Mouse (Mus musculus) forebrain, embryonic 11.5 days (tissue): ENCODE measurements around the gene Pip4k2a. TPM values are rescaled to one million over a fixed set of nuclear protein-coding genes. Genes with fewer than 3 reads are reported as not detected.
A peak's percentile ranks its signal among the peaks of the same experiment; 100 is the strongest.

ENCODE experiments used
- ATAC-seq: fragments of 200-750 bp; cut with Nextera tagmentation; replicated peaks from 2 replicates; pipeline ENCODE4 v1.8.0; 2017; ENCODE audit warnings: moderate TSS enrichment; ENCODE audit not compliant: low FRiP score
- DNase-seq: peaks from one replicate; pipeline ENCODE4 v3.0.0-alpha.2; 2017; ENCODE audit warnings: low spot score
- H3K27ac ChIP-seq: fragments of 300-500 bp; sonication (generic); 2 replicates; pipeline ENCODE4 v1.5.1; 2014; ENCODE audit warnings: low read depth, low read length
- H3K27me3 ChIP-seq: fragments of 300-500 bp; sonication (generic); 2 replicates; pipeline ENCODE4 v1.6.1; 2014; ENCODE audit warnings: mild to moderate bottlenecking, low read length, mixed read lengths; ENCODE audit not compliant: control insufficient read depth, insufficient read depth
- H3K36me3 ChIP-seq: fragments of 300-500 bp; sonication (generic); 2 replicates; pipeline ENCODE4 v1.6.1; 2014; ENCODE audit warnings: mild to moderate bottlenecking, low read length, moderate library complexity, mixed read lengths; ENCODE audit not compliant: control insufficient read depth, insufficient read depth
- H3K4me1 ChIP-seq: fragments of 300-500 bp; sonication (generic); replicated peaks from 2 replicates; pipeline ENCODE4 v1.6.1; 2014; ENCODE audit warnings: low read length, mixed read lengths; ENCODE audit not compliant: control insufficient read depth, insufficient read depth
- H3K4me2 ChIP-seq: fragments of 300-500 bp; sonication (generic); 2 replicates; pipeline ENCODE4 v1.6.1; 2014; ENCODE audit warnings: low read depth, mild to moderate bottlenecking, low read length, moderate library complexity, mixed read lengths; ENCODE audit not compliant: severe bottlenecking
- H3K4me3 ChIP-seq: fragments of 300-500 bp; sonication (generic); 2 replicates; pipeline ENCODE4 v1.5.1; 2014; ENCODE audit warnings: low read depth, low read length
- H3K9ac ChIP-seq: fragments of 300-500 bp; sonication (generic); 2 replicates; pipeline ENCODE4 v1.6.1; 2014; ENCODE audit warnings: low read length
- H3K9me3 ChIP-seq: fragments of 300-500 bp; sonication (generic); 2 replicates; pipeline ENCODE4 v1.6.1; 2016; ENCODE audit warnings: low read length, mixed read lengths; ENCODE audit not compliant: control insufficient read depth
- WGBS: fragments of 180-500 bp; shearing (Covaris S2); extraction: QIAGEN DNeasy Blood & Tissue Kit; methylation state at CpG from one replicate; pipeline ENCODE4 v1.1.7; 2014; 5-methylcytosine and 5-hydroxymethylcytosine counted together
- polyA plus RNA-seq: library from polyadenylated mRNA; unstranded; fragments of >200 nt; fragmentation: Nextera tagmentation; extraction: Ambion mirVana; gene quantifications from 2 replicates; pipeline ENCODE4 v1.2.1, GENCODE M21; 2014

Gene Pip4k2a
- polyA plus RNA-seq, 1 experiment from 2014 or later = 9.2 TPM

DNA sequence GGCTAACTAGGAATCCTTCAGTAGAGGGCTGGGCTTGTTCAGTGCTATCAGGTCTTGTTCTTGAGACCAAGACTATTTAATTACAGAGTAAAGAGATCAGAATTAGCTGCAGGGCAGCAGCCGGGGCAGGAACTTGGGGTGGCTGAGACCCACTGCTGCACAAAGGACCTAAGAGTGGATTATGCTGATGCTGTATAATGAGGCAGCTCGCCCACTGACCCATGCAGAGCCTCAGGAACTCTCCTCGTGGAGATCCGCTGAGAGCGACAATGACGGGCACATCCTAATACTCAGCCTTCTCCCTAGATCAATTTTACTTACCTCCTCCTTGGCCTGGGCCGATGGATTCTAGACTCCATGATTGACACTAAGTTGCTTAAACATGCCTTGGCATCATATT is 64.5 kb downstream of the Pip4k2a start:
- DNase-seq = no peak
- Histone ChIP-seq H3K4me2 (0 out of 2 replicates have a peak overlapping the region, but pooled peaks have one; percentile 15), H3K27ac (no peak overlapping the region), H3K9ac (no peak overlapping the region), H3K27me3 (no peaks in the 10 kb centered on the region), H3K4me3 (no peak overlapping the region), H3K36me3 (no peaks in the 10 kb centered on the region), H3K4me1 (peaks cover 11% of the 10 kb centered on the region; the same call in 1 of the 2 replicates), H3K9me3 (no peaks in the 10 kb centered on the region)
- WGBS = 6% methylated on average over 7 of the region's 7 CpGs
- ATAC-seq = peak; percentile 61; the same call in 1 of the 2 replicates

- WGBS = 88% methylated on average over 13 of the region's 13 CpGs
- ATAC-seq = no peak
Observed at GRCm38 (mm10) chr2:18930318-18931060, 67.4 kb downstream of the Pip4k2a start.

GRCm38 (mm10) chr2:18928597-18929257 is 69.2 kb downstream of the Pip4k2a start:
- H3K4me2 ChIP-seq = no peak overlapping the region
- no peak overlapping the region for H3K9ac ChIP-seq
- H3K27ac ChIP-seq = no peak overlapping the region
- peaks cover 13% of the 10 kb centered on the region; the same call in 1 of the 2 replicates for H3K4me1 ChIP-seq
- no peaks in the 10 kb centered on the region for H3K36me3 ChIP-seq
- ATAC-seq = no peak
- no peak for DNase-seq
- H3K27me3 ChIP-seq = no peaks in the 10 kb centered on the region
- 86% methylated on average over 7 of the region's 7 CpGs for WGBS
- no peak overlapping the region for H3K4me3 ChIP-seq
- H3K9me3 ChIP-seq = no peaks in the 10 kb centered on the region

More at GRCm38 (mm10) chr2:18930318-18931060, 67.4 kb downstream of the Pip4k2a start:
- H3K9me3 ChIP-seq = no peaks in the 10 kb centered on the region
- DNase-seq = no peak
- H3K36me3 ChIP-seq = no peaks in the 10 kb centered on the region
- no peak overlapping the region for H3K4me3 ChIP-seq
- peaks cover 11% of the 10 kb centered on the region; the same call in 1 of the 2 replicates for H3K4me1 ChIP-seq
- no peaks in the 10 kb centered on the region for H3K27me3 ChIP-seq
- H3K4me2 ChIP-seq = no peak overlapping the region
- H3K9ac ChIP-seq = no peak overlapping the region
- no peak overlapping the region for H3K27ac ChIP-seq

- H3K9ac ChIP-seq = no peak overlapping the region
- H3K27ac ChIP-seq = no peak overlapping the region
- no peaks in the 10 kb centered on the region for H3K9me3 ChIP-seq
- no peaks in the 10 kb centered on the region for H3K27me3 ChIP-seq
- no peak overlapping the region for H3K4me2 ChIP-seq
- no peak overlapping the region for H3K4me3 ChIP-seq
- DNase-seq = no peak
- ATAC-seq = no peak
- H3K4me1 ChIP-seq = peaks cover 8% of the 10 kb centered on the region; the same call in 1 of the 2 replicates
- no peaks in the 10 kb centered on the region for H3K36me3 ChIP-seq
- 75% methylated on average over 8 of the region's 8 CpGs for WGBS
Observed at GRCm38 (mm10) chr2:18928196-18928595, 69.7 kb downstream of the Pip4k2a start.

GRCm38 (mm10) chr2:18923806-18924595 is 73.9 kb downstream of the Pip4k2a start:
- WGBS = 44% methylated on average over 17 of the region's 17 CpGs
- Histone ChIP-seq H3K4me2 (no peak overlapping the region), H3K27ac (no peak overlapping the region), H3K36me3 (no peaks in the 10 kb centered on the region), H3K9me3 (no peaks in the 10 kb centered on the region), H3K4me3 (no peak overlapping the region), H3K27me3 (no peaks in the 10 kb centered on the region), H3K4me1 (peaks cover 3% of the 10 kb centered on the region; the same call in 1 of the 2 replicates), H3K9ac (no peak overlapping the region)
- DNase-seq (no peak), ATAC-seq (no peak)

DNA sequence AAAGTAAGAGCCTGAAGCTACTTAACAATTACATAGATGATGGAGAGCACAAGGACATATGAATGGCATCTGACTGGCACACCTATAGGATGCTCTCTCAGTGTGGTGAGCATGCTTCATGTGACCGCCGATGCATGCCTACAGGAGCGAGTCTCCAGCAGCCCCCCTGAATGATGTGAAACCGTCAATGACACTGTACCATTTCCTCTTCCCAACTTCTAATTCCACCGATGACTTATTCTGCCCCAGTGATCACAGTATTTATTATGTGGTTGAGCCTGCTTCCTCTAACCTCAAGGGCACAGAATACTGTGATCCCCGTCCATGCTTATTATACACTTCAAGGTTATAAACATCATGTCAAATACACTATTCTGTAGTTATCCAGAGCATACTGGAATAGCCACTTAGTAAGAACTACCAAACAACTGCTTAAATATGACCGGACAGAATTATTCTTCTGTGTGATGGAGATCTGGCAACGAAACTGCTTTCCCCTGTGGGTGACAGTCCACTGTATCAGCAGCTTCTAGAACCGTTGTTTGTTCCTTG is 74.8 kb downstream of the Pip4k2a start:
- Histone ChIP-seq H3K27me3 (no peaks in the 10 kb centered on the region), H3K4me1 (peaks cover 3% of the 10 kb centered on the region; the same call in 1 of the 2 replicates), H3K4me2 (no peak overlapping the region), H3K36me3 (no peaks in the 10 kb centered on the region), H3K27ac (no peak overlapping the region), H3K4me3 (no peak overlapping the region), H3K9me3 (no peaks in the 10 kb centered on the region), H3K9ac (no peak overlapping the region)
- DNase-seq (no peak), ATAC-seq (no peak)
- WGBS = 92% methylated on average over 9 of the region's 9 CpGs

GRCm38 (mm10) chr2:18921570-18922180 is 76.3 kb downstream of the Pip4k2a start:
- no peaks in the 10 kb centered on the region for H3K27me3 ChIP-seq
- ATAC-seq = no peak
- no peak for DNase-seq
- H3K4me1 ChIP-seq = peaks cover 5% of the 10 kb centered on the region; the same call in 1 of the 2 replicates
- H3K9ac ChIP-seq = no peak overlapping the region
- H3K4me3 ChIP-seq = no peak overlapping the region
- no peak overlapping the region for H3K27ac ChIP-seq
- no peaks in the 10 kb centered on the region for H3K36me3 ChIP-seq
- no peaks in the 10 kb centered on the region for H3K9me3 ChIP-seq
- H3K4me2 ChIP-seq = no peak overlapping the region
- 56% methylated on average over 1 of the region's 1 CpGs for WGBS

DNA sequence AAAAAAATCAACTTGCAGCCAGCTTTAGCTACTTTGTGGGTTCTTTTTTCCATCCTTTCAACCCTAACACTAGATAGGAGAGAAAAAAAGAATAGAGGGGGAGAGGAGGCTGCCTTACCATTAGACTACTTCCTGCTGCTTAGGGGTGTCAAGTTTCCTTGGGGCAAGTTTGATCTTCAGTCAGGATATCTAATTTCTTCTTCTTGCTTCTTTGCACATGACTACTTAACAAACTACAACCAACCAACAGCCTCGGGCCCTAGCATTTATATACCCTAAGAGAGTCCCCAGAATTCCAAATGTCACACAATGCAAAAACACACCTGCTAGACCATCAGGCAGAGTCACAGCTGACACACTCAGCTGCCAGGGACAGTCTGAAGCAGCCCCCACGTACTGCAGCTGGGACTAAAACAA is 77.5 kb downstream of the Pip4k2a start:
- H3K27me3 ChIP-seq = no peaks in the 10 kb centered on the region
- WGBS = 43% methylated on average over 2 of the region's 2 CpGs

More for the DNA sequence above, 77.5 kb downstream of the Pip4k2a start:
- no peak for ATAC-seq
- Histone ChIP-seq H3K4me2 (no peak overlapping the region), H3K9me3 (no peaks in the 10 kb centered on the region), H3K4me3 (no peak overlapping the region), H3K9ac (no peak overlapping the region), H3K4me1 (peaks cover 7% of the 10 kb centered on the region; the same call in 1 of the 2 replicates), H3K36me3 (no peaks in the 10 kb centered on the region), H3K27ac (no peak overlapping the region)
- DNase-seq = no peak
